Mouse (Mus musculus) neutrophil, adult 83 days (primary cell): Measurements from ENCODE around the gene Fbn1. TPM values are rescaled to one million over a fixed set of nuclear protein-coding genes. Genes with fewer than 3 reads are reported as not detected.

Source experiments
- total RNA-seq, 2 experiments: library from RNA; stranded (reverse); gene quantifications; one replicate each; pipeline ENCODE4 v1.2.4; 2023

The Fbn1 gene
- under 1 TPM; 0.20 to 0.24 TPM for total RNA-seq

DNA sequence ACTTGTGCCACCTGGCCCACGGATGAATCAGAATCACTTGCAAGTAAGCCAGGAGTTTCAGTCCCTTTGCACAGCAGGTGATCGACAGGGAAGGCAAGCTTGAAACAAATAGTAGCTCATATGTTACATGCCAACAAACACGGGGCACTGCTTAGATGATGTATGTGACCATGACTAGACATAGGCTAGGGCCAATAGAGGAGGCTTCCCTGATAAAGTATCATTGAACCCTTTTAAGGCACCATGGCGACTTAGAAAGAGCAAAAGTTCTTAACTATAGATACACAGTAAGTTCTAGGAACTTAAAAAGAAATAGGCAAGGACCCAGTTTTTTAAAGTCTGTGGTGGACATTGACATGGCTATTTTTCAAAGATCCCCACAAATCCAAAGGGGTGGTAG, at the start of gene Fbn1:
Fbn1 (minus strand) TSS at position 101 of the 400 bp plus-strand sequence.

DNA sequence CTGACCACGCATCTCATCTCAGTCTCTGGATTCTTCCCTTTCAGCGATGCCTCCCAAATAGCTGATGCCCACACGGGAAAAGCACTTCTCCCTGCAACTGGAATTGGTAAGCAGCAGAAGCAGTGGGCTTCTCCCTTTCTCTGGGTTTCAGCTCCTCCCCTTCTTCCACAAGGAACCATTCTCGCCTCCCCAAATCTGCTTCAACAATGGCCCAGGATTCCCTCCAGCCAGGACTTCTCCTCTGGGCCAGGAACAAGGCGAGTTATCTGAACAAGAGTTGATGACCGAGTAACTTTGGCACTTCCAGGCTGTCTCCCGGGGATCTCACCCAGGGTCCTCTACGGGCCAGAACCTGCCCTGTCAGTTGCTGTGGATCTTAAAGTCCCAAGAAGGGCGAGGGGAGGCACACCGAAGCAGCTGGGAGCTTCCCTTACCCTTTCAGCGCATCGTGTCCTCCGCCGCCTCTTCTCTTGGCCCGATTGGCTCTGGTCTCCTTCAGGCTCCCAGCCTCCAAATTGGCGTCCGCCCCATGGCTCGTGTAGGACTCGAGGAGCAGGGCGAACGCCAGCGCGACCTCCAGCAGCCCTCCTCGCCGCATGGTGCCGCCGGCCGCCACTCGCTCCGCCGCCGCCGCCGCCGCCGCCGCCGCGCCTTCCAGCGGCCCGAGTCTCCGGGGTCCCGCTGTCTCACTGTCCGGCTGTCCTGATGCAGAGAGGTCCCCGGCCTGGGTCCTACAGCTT, 2.6 kb downstream of the Fbn1 start, which contains the start of gene Gm9913:
Gm9913 (plus strand) TSS at position 84 of the 740 bp plus-strand sequence.

Other genes with a start within 250 kb of the Fbn1 start
- not detected for gene Gm9913, start 2.9 kb downstream of the Fbn1 start, total RNA-seq
- gene Cep152, start 117.1 kb upstream of the Fbn1 start, total RNA-seq, result 10 to 100 TPM; 13.4 to 14.1 TPM
- gene Eid1, start 165.1 kb upstream of the Fbn1 start, total RNA-seq, result 10 to 100 TPM; 27.3 to 31.2 TPM
- gene Shc4, start 216.2 kb upstream of the Fbn1 start, total RNA-seq, result under 1 TPM; 0.24 to 0.33 TPM